In genomic region chr14:25030881-25031280, GRCm38 (mm10) we compare ENCODE assay signal across 17 mouse cellular contexts.
DNase-seq lines count a peak whose midpoint lies in the region; ATAC-seq and TF ChIP-seq lines count a peak whose summit lies in the region.
"Had no signal": no experiment of that assay in that cellular context is flagged by ENCODE, and none has a peak within 500 bp of the region (broad histone marks: within the 10 kb centered on the region; RNA-seq: fewer than 3 reads in every experiment).

No protein-coding gene starts in this region.

- peak; percentile 57 for TF ChIP-seq CTCF in intestine, postnatal 0 days (IDR thresholded peaks at IDR 0.05; ENCODE audit: low read depth)
- peak; percentile 60 for TF ChIP-seq CTCF in midbrain, postnatal 0 days (IDR thresholded peaks at IDR 0.05)
- TF ChIP-seq CTCF in stomach, postnatal 0 days (IDR thresholded peaks at IDR 0.05; ENCODE audit: low read depth) = peak; percentile 58

- no peak for DNase-seq in midbrain, postnatal 0 days (ENCODE audit: low spot score)
- DNase-seq in midbrain, embryonic 11.5 days (ENCODE audit: low spot score, missing footprints) = no peak
- DNase-seq in embryonic facial prominence, embryonic 10.5 days (ENCODE audit: low spot score) = no peak
- DNase-seq in stomach, postnatal 0 days (ENCODE audit: low spot score) = no peak
- DNase-seq in spleen, postnatal 14 days (ENCODE audit: low spot score in 2 of 2) = no peak
- DNase-seq: cerebellum, postnatal 25 days; gastrocnemius, postnatal 36 days; kidney, adult 11 months; kidney, postnatal 4 days; layer of hippocampus, postnatal 36 days; liver, embryonic 13.5 days; midbrain, embryonic 14.5 days had no signal

- H3K36me3 ChIP-seq in intestine, postnatal 0 days (ENCODE audit: control insufficient read depth, insufficient read depth) = no peaks in the 10 kb centered on the region
- H3K36me3 ChIP-seq in intestine, embryonic 15.5 days = no peaks in the 10 kb centered on the region
- no peaks in the 10 kb centered on the region for H3K36me3 ChIP-seq in midbrain, postnatal 0 days (ENCODE audit: insufficient read depth, low read length)
- H3K36me3 ChIP-seq in midbrain, embryonic 11.5 days (ENCODE audit: control insufficient read depth, insufficient read depth, low read length) = no peaks in the 10 kb centered on the region
- H3K36me3 ChIP-seq in embryonic facial prominence, embryonic 10.5 days (replicated peaks) = no peaks in the 10 kb centered on the region
- H3K36me3 ChIP-seq in stomach, postnatal 0 days (ENCODE audit: control insufficient read depth, insufficient read depth, low read length) = no peaks in the 10 kb centered on the region
- H3K36me3 ChIP-seq: hindbrain, embryonic 10.5 days; limb, embryonic 10.5 days; liver, embryonic 13.5 days had no signal

- H3K4me1 ChIP-seq in intestine, postnatal 0 days (replicated peaks; ENCODE audit: control insufficient read depth, insufficient read depth, low read length) = no peaks in the 10 kb centered on the region
- no peaks in the 10 kb centered on the region for H3K4me1 ChIP-seq in intestine, embryonic 15.5 days (replicated peaks)
- H3K4me1 ChIP-seq in midbrain, postnatal 0 days (ENCODE audit: insufficient read depth, low read length) = no peaks in the 10 kb centered on the region
- H3K4me1 ChIP-seq in midbrain, embryonic 11.5 days (ENCODE audit: control insufficient read depth, insufficient read depth, low read length) = no peaks in the 10 kb centered on the region
- H3K4me1 ChIP-seq in embryonic facial prominence, embryonic 10.5 days = peaks cover 13% of the 10 kb centered on the region; the same call in 1 of the 2 replicates
- no peaks in the 10 kb centered on the region for H3K4me1 ChIP-seq in stomach, postnatal 0 days (replicated peaks; ENCODE audit: control insufficient read depth, insufficient read depth)
- H3K4me1 ChIP-seq: liver, embryonic 13.5 days had no signal

- H3K4me3 ChIP-seq in intestine, postnatal 0 days (ENCODE audit: low read depth, low read length) = no peak overlapping the region
- no peak overlapping the region for H3K4me3 ChIP-seq in intestine, embryonic 15.5 days (replicated peaks)
- H3K4me3 ChIP-seq in midbrain, postnatal 0 days (ENCODE audit: low read depth, low read length) = no peak overlapping the region
- no peak overlapping the region for H3K4me3 ChIP-seq in midbrain, embryonic 11.5 days (ENCODE audit: low read depth, low read length)
- H3K4me3 ChIP-seq in embryonic facial prominence, embryonic 10.5 days = no peak overlapping the region
- no peak overlapping the region for H3K4me3 ChIP-seq in stomach, postnatal 0 days (ENCODE audit: low read depth, low read length)
- H3K4me3 ChIP-seq: hindbrain, embryonic 10.5 days; limb, embryonic 10.5 days; liver, embryonic 13.5 days had no signal

- H3K4me2 ChIP-seq in intestine, postnatal 0 days (replicated peaks; ENCODE audit: low read depth) = no peak overlapping the region
- H3K4me2 ChIP-seq in intestine, embryonic 15.5 days (replicated peaks) = no peak overlapping the region
- H3K4me2 ChIP-seq in midbrain, postnatal 0 days (ENCODE audit: low read depth, low read length, poor library complexity, severe bottlenecking) = no peak overlapping the region
- H3K4me2 ChIP-seq in midbrain, embryonic 11.5 days = no peak overlapping the region
- no peak overlapping the region for H3K4me2 ChIP-seq in stomach, postnatal 0 days (replicated peaks; ENCODE audit: low read depth)
- H3K4me2 ChIP-seq: liver, embryonic 13.5 days had no signal

- WGBS in intestine, postnatal 0 days = 76% methylated on average over 6 of the region's 6 CpGs
- 78% methylated on average over 6 of the region's 6 CpGs for WGBS in intestine, embryonic 15.5 days
- 77% methylated on average over 6 of the region's 6 CpGs for WGBS in midbrain, postnatal 0 days
- 81% methylated on average over 6 of the region's 6 CpGs for WGBS in midbrain, embryonic 11.5 days
- 82% methylated on average over 6 of the region's 6 CpGs for WGBS in embryonic facial prominence, embryonic 10.5 days
- 85% methylated on average over 6 of the region's 6 CpGs for WGBS in stomach, postnatal 0 days

- H3K27me3 ChIP-seq in intestine, postnatal 0 days (replicated peaks; ENCODE audit: control insufficient read depth, insufficient read depth, low read length) = no peaks in the 10 kb centered on the region
- no peaks in the 10 kb centered on the region for H3K27me3 ChIP-seq in intestine, embryonic 15.5 days (replicated peaks)
- no peaks in the 10 kb centered on the region for H3K27me3 ChIP-seq in midbrain, postnatal 0 days (ENCODE audit: insufficient read depth, low read length)
- H3K27me3 ChIP-seq in midbrain, embryonic 11.5 days (ENCODE audit: control insufficient read depth, insufficient read depth, low read length) = no peaks in the 10 kb centered on the region
- H3K27me3 ChIP-seq in embryonic facial prominence, embryonic 10.5 days (replicated peaks; ENCODE audit: low read depth, poor library complexity, severe bottlenecking) = 0 out of 2 replicates have a peak, but pooled peaks cover 4% of the 10 kb centered on the region
- H3K27me3 ChIP-seq in stomach, postnatal 0 days (ENCODE audit: control insufficient read depth, insufficient read depth, low read length) = no peaks in the 10 kb centered on the region
- H3K27me3 ChIP-seq: liver, embryonic 13.5 days had no signal

- no peak overlapping the region for H3K27ac ChIP-seq in intestine, postnatal 0 days (ENCODE audit: low read depth, low read length)
- no peak overlapping the region for H3K27ac ChIP-seq in intestine, embryonic 15.5 days
- H3K27ac ChIP-seq in midbrain, postnatal 0 days (ENCODE audit: low read depth, low read length) = no peak overlapping the region
- H3K27ac ChIP-seq in midbrain, embryonic 11.5 days (ENCODE audit: low read depth, low read length) = no peak overlapping the region
- peak overlapping the region; percentile 3; the same call in 1 of the 2 replicates for H3K27ac ChIP-seq in embryonic facial prominence, embryonic 10.5 days (replicated peaks)
- H3K27ac ChIP-seq in stomach, postnatal 0 days (replicated peaks) = no peak overlapping the region
- H3K27ac ChIP-seq: hindbrain, embryonic 10.5 days; liver, embryonic 13.5 days; macrophage had no signal

- no peaks in the 10 kb centered on the region for H3K9me3 ChIP-seq in intestine, postnatal 0 days (ENCODE audit: control insufficient read depth)
- no peaks in the 10 kb centered on the region for H3K9me3 ChIP-seq in intestine, embryonic 15.5 days
- H3K9me3 ChIP-seq in midbrain, postnatal 0 days (ENCODE audit: low read length) = no peaks in the 10 kb centered on the region
- H3K9me3 ChIP-seq in midbrain, embryonic 11.5 days (ENCODE audit: control insufficient read depth, low read length) = no peaks in the 10 kb centered on the region
- H3K9me3 ChIP-seq in embryonic facial prominence, embryonic 10.5 days = 0 out of 2 replicates have a peak, but pooled peaks cover 3% of the 10 kb centered on the region
- no peaks in the 10 kb centered on the region for H3K9me3 ChIP-seq in stomach, postnatal 0 days (ENCODE audit: control insufficient read depth, low read length)
- H3K9me3 ChIP-seq: hindbrain, embryonic 10.5 days; limb, embryonic 10.5 days; liver, embryonic 13.5 days had no signal

- H3K9ac ChIP-seq in intestine, postnatal 0 days (ENCODE audit: low read depth, low read length) = no peak overlapping the region
- H3K9ac ChIP-seq in intestine, embryonic 15.5 days = no peak overlapping the region
- no peak overlapping the region for H3K9ac ChIP-seq in midbrain, postnatal 0 days (replicated peaks; ENCODE audit: low read length, poor library complexity, severe bottlenecking)
- H3K9ac ChIP-seq in midbrain, embryonic 11.5 days (ENCODE audit: low read length) = no peak overlapping the region
- H3K9ac ChIP-seq in stomach, postnatal 0 days (ENCODE audit: low read length) = no peak overlapping the region
- H3K9ac ChIP-seq: liver, embryonic 13.5 days had no signal

- TF ChIP-seq EP300 in stomach, postnatal 0 days (optimal IDR thresholded peaks at IDR 0.05) = no peak

- ATAC-seq in intestine, postnatal 0 days = no peak
- ATAC-seq in intestine, embryonic 15.5 days = no peak
- no peak for ATAC-seq in midbrain, postnatal 0 days (ENCODE audit: low FRiP score)
- ATAC-seq in midbrain, embryonic 11.5 days (ENCODE audit: low FRiP score) = no peak
- ATAC-seq in stomach, postnatal 0 days (ENCODE audit: low FRiP score, low TSS enrichment) = no peak
